Mouse (Mus musculus) forebrain, embryonic 14.5 days (tissue): ENCODE results near the gene Gnaq. TPM values are rescaled to one million over a fixed set of nuclear protein-coding genes. Genes with fewer than 3 reads are reported as not detected.
A peak's percentile ranks its signal among the peaks of the same experiment; 100 is the strongest.

ENCODE experiments used
- ATAC-seq: fragments of 200-750 bp; cut with Nextera tagmentation; 2 replicates; pipeline ENCODE4 v1.8.0; 2017; ENCODE audit warnings: mild to moderate bottlenecking, moderate library complexity
- DNase-seq: peaks from one replicate; pipeline ENCODE4 v3.0.0-alpha.2; 2015; ENCODE audit warnings: low spot score
- H3K27ac ChIP-seq: fragments of 300-500 bp; sonication (generic); 2 replicates; pipeline ENCODE4 v1.5.1; 2014; ENCODE audit warnings: low read depth, mild to moderate bottlenecking, control low read depth, low read length, moderate library complexity
- H3K27me3 ChIP-seq: fragments of 300-500 bp; sonication (generic); replicated peaks from 2 replicates; pipeline ENCODE4 v1.6.1; 2014; ENCODE audit warnings: low read length, control low read depth, mixed read lengths; ENCODE audit not compliant: control insufficient read depth, insufficient read depth
- H3K36me3 ChIP-seq: fragments of 300-500 bp; sonication (generic); 2 replicates; pipeline ENCODE4 v1.6.1; 2014; ENCODE audit warnings: low read length, control low read depth; ENCODE audit not compliant: control insufficient read depth, insufficient read depth
- H3K4me1 ChIP-seq: fragments of 300-500 bp; sonication (generic); 2 replicates; pipeline ENCODE4 v1.6.1; 2014; ENCODE audit warnings: antibody characterized with exemption, low read length, control low read depth; ENCODE audit not compliant: control insufficient read depth, insufficient read depth
- H3K4me2 ChIP-seq: fragments of 300-500 bp; sonication (generic); 2 replicates; pipeline ENCODE4 v1.6.1; 2014; ENCODE audit warnings: mild to moderate bottlenecking, control low read depth, low read length
- H3K4me3 ChIP-seq: fragments of 300-500 bp; sonication (generic); 2 replicates; pipeline ENCODE4 v1.5.1; 2014; ENCODE audit warnings: low read depth, low read length, control low read depth
- H3K9ac ChIP-seq: fragments of 300-500 bp; sonication (generic); 2 replicates; pipeline ENCODE4 v1.6.1; 2014; ENCODE audit warnings: mild to moderate bottlenecking, low read length, control low read depth, moderate library complexity
- H3K9me3 ChIP-seq: fragments of 300-500 bp; sonication (generic); replicated peaks from 2 replicates; pipeline ENCODE4 v1.6.1; 2016; ENCODE audit warnings: low read length, control low read depth, mixed read lengths; ENCODE audit not compliant: control insufficient read depth
- WGBS: fragments of 180-500 bp; shearing (Covaris S2); extraction: QIAGEN DNeasy Blood & Tissue Kit; methylation state at CpG from one replicate; pipeline ENCODE4 v1.1.7; 2014; 5-methylcytosine and 5-hydroxymethylcytosine counted together
- polyA plus RNA-seq: library from polyadenylated mRNA; unstranded; fragments of >200 nt; fragmentation: Nextera tagmentation; extraction: Ambion mirVana; gene quantifications from 2 replicates; pipeline ENCODE4 v1.2.1, GENCODE M21; 2014

The Gnaq gene
- polyA plus RNA-seq, 1 experiment from 2014 or later: 47.6 TPM

GRCm38 (mm10) chr19:16394381-16394780 lies 261.8 kb downstream of the Gnaq start:
- ATAC-seq (no peak), DNase-seq (no peak)
- no peaks in the 10 kb centered on the region for H3K9me3 ChIP-seq
- no peak overlapping the region for H3K27ac ChIP-seq
- no peak overlapping the region for H3K9ac ChIP-seq
- H3K27me3 ChIP-seq: no peaks in the 10 kb centered on the region
- 92% methylated on average over 5 of the region's 5 CpGs for WGBS
- 0 out of 2 replicates have a peak, but pooled peaks cover 5% of the 10 kb centered on the region for H3K36me3 ChIP-seq
- no peak overlapping the region for H3K4me3 ChIP-seq
- H3K4me1 ChIP-seq: 0 out of 2 replicates have a peak, but pooled peaks cover 5% of the 10 kb centered on the region
- H3K4me2 ChIP-seq: no peak overlapping the region

DNA sequence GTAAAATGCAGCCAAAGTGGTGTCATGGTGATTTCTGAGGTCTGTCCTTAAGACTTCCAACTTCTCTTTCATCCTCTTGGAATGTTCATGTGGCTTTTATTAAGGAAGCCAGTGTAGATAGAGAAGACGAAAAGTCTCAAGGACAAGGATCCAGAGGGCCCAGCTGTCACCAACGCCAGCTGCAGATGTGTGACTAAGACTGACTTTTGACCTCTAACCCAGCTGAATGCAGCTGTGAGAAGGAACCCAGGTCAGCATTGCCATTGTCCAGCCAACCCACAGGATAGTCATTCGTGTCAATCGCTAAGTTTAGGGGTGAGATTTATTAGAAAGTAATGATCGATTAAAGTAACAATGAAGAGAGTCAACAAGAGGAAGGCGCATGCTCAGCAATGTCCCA lies 270.5 kb downstream of the Gnaq start:
- Histone ChIP-seq H3K36me3 (no peaks in the 10 kb centered on the region), H3K4me1 (no peaks in the 10 kb centered on the region), H3K27me3 (no peaks in the 10 kb centered on the region), H3K27ac (no peak overlapping the region), H3K4me2 (no peak overlapping the region), H3K9ac (no peak overlapping the region), H3K4me3 (no peak overlapping the region), H3K9me3 (no peaks in the 10 kb centered on the region)
- DNase-seq: no peak
- WGBS: 94% methylated on average over 6 of the region's 6 CpGs
- ATAC-seq: no peak

DNA sequence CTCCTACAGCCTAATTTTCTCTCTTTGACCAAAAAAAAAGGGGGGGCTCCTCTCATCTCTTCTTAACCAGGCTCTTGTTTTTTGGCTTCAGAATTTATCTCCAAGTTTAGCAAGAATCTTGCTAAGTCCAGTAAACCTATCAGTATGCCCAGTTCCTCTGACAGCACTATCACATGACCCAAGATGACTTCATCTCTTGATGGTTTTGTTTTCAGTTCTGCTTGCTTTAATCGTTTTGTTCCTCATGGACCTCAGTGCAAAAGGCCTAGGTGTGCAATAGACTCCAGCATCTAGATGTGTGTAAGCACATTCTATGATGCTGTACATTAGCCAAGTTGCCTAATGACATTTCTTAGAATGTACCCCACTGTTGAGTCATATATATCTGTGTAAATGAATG lies 275.1 kb downstream of the Gnaq start:
- H3K36me3 ChIP-seq: no peaks in the 10 kb centered on the region
- no peaks in the 10 kb centered on the region for H3K9me3 ChIP-seq
- no peak overlapping the region for H3K4me2 ChIP-seq
- DNase-seq: no peak
- H3K4me1 ChIP-seq: peaks cover 2% of the 10 kb centered on the region; the same call in 1 of the 2 replicates
- no peak overlapping the region for H3K4me3 ChIP-seq
- H3K27me3 ChIP-seq: no peaks in the 10 kb centered on the region
- no peak overlapping the region for H3K9ac ChIP-seq
- no peak for ATAC-seq
- 85% methylated on average over 1 of the region's 1 CpGs for WGBS
- no peak overlapping the region for H3K27ac ChIP-seq

DNA sequence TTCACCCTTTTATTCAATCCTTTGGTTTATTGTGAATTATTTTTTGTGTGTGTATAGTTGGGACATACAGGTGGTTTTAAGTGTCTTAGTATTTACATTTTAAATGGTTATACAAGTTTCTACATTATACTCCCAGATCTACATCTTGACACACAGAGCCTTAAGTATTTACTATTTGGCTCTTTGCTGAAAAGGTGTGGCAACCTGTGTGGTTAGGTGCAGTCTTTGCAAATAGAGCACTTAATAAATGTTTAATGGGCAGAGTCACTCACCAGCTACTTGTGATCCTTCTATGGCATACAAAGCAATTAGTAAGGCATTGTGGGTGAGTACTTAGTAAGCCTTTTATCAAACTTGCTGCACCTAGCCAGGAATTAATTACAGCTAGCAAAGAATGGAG lies 278.7 kb downstream of the Gnaq start:
- H3K4me1 ChIP-seq: peaks cover 2% of the 10 kb centered on the region; the same call in 1 of the 2 replicates
- no peaks in the 10 kb centered on the region for H3K27me3 ChIP-seq
- H3K27ac ChIP-seq: no peak overlapping the region
- no peak overlapping the region for H3K4me3 ChIP-seq
- no peak overlapping the region for H3K4me2 ChIP-seq
- H3K36me3 ChIP-seq: no peaks in the 10 kb centered on the region
- DNase-seq (peak; percentile 20), ATAC-seq (0 out of 2 replicates have a peak, but pooled peaks have one; percentile 18)
- H3K9ac ChIP-seq: no peak overlapping the region
- no peaks in the 10 kb centered on the region for H3K9me3 ChIP-seq

DNA sequence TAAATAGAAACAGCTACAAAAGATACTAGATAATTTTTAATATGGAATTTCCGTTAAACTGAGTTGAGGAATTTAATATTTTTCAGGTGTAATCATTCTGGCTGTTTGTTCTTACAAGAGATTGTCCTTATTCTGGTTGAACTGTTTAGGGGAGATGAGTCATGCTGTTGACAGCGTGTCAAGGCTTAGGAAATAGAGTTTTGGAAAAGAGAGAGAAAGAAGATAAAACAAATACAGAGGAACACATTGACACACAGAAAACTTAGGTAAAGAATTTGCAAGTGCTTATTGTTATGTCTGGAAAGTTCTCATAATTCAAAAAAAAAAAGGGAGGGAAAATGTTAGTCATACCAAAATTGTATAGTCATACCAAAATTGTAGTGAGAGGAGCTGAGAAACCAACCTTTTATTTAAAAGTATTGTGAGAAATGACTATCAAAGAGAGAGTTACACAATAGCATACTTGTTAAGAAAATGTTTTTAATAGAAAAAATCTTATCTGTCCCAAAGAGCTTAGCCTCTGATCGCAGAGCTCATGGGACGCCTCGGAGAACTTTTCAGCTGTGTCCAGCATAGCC lies 285.5 kb downstream of the Gnaq start:
- H3K27ac ChIP-seq: no peak overlapping the region
- H3K4me2 ChIP-seq: no peak overlapping the region
- H3K4me3 ChIP-seq: no peak overlapping the region
- no peaks in the 10 kb centered on the region for H3K4me1 ChIP-seq
- no peaks in the 10 kb centered on the region for H3K27me3 ChIP-seq
- no peaks in the 10 kb centered on the region for H3K36me3 ChIP-seq
- WGBS: 92% methylated on average over 5 of the region's 5 CpGs
- H3K9ac ChIP-seq: no peak overlapping the region
- ATAC-seq (no peak), DNase-seq (no peak)
- H3K9me3 ChIP-seq: no peaks in the 10 kb centered on the region

- ATAC-seq (no peak), DNase-seq (no peak)
- Histone ChIP-seq H3K9ac (no peak overlapping the region), H3K9me3 (peaks cover 6% of the 10 kb centered on the region), H3K4me2 (no peak overlapping the region), H3K4me1 (no peaks in the 10 kb centered on the region), H3K36me3 (no peaks in the 10 kb centered on the region), H3K4me3 (no peak overlapping the region), H3K27ac (no peak overlapping the region), H3K27me3 (no peaks in the 10 kb centered on the region)
- WGBS: 89% methylated on average over 2 of the region's 2 CpGs
Measured at GRCm38 (mm10) chr19:16425596-16425995, 293.0 kb downstream of the Gnaq start.

GRCm38 (mm10) chr19:16431368-16431767 lies 298.7 kb downstream of the Gnaq start:
- Histone ChIP-seq H3K4me1 (peaks cover 15% of the 10 kb centered on the region), H3K27ac (no peak overlapping the region), H3K4me3 (no peak overlapping the region), H3K9ac (no peak overlapping the region), H3K9me3 (peaks cover 6% of the 10 kb centered on the region), H3K27me3 (0 out of 2 replicates have a peak, but pooled peaks cover 5% of the 10 kb centered on the region), H3K4me2 (no peak overlapping the region), H3K36me3 (no peaks in the 10 kb centered on the region)
- 82% methylated on average over 8 of the region's 8 CpGs for WGBS
- DNase-seq: no peak
- no peak for ATAC-seq

GRCm38 (mm10) chr19:16434879-16435278 lies 302.2 kb downstream of the Gnaq start:
- Histone ChIP-seq H3K36me3 (no peaks in the 10 kb centered on the region), H3K4me1 (peaks cover 15% of the 10 kb centered on the region), H3K4me3 (peak overlapping the region; percentile 29), H3K27ac (no peak overlapping the region), H3K9me3 (no peaks in the 10 kb centered on the region), H3K4me2 (peak overlapping the region; percentile 70), H3K9ac (0 out of 2 replicates have a peak overlapping the region, but pooled peaks have one; percentile 13), H3K27me3 (peaks cover 7% of the 10 kb centered on the region; the same call in 1 of the 2 replicates)
- ATAC-seq (no peak), DNase-seq (peak; percentile 60)
- 18% methylated on average over 9 of the region's 9 CpGs for WGBS

DNA sequence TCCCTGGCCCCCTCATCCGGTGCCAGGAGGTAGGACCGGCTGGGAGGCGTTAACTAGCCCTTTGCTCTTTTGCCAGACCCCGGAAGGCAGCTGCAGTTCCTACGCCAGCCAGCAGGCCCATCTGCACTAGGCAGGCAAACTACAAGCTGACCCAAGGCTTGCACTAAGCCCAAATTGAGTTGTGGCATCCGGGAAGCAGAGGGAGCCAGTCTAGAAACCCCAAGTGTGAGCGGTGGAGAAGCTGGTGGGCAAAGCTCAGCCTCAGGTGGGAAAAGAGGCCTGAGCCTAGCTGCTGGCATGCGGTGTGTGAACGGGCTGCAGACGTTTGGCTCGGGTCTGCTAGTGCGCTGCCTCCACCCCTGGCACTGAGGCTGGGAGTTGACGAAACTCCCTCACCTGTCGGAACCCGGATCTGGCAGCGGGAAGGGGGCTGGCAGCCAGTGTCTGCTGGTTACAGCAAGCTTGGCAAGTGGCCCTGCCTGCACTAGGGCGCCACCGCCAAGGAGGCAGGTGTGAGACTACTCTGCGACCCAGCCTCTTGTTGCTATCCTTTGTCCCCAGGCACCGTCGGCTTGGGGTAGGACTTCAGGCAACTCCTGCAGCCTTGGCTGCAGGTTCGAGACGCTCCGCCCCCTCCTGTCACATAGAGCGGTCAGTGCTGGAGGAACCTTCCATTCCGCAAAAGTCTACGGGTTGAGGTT lies 303.1 kb downstream of the Gnaq start, which contains the start of gene Gna14:
Gna14 (plus strand) TSS at position 232 of the 701 bp plus-strand sequence.
- Histone ChIP-seq H3K4me1 (peaks cover 15% of the 10 kb centered on the region), H3K27ac (no peak within 1 kb of the TSS), H3K4me2 (peak within 1 kb of the TSS; percentile 70), H3K4me3 (peak within 1 kb of the TSS; percentile 29), H3K36me3 (no peaks in the 10 kb centered on the region), H3K9me3 (no peaks in the 10 kb centered on the region), H3K27me3 (peaks cover 7% of the 10 kb centered on the region; the same call in 1 of the 2 replicates), H3K9ac (peak within 1 kb of the TSS; percentile 49; the same call in 1 of the 2 replicates)
- DNase-seq (peak; percentile 65), ATAC-seq (peak; percentile 70)
- WGBS: under 1% methylated on average over 27 of the region's 27 CpGs
